In the genomic region with DNA sequence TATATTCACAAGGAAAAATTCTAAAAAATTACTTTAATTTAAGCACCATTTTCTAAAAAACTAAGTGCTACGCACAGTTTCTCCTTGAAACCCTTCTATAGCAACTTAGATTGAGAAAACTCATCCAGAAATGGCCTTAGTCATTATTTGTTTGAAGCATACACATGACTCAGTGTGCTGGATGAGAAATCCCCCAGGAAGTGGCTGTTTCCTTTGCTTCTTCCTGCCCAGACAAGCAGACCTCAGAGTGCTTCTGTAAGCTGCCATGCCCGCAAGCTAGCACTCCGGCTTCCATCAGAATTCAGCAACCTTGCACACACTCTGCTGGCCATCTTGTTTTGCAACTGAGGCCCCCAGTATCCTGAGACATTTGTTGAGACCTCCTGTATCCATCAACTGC, we compare ENCODE assay signal across 17 mouse cellular contexts.
DNase-seq lines count a peak whose midpoint lies in the region; ATAC-seq and TF ChIP-seq lines count a peak whose summit lies in the region.
"Had no signal": no experiment of that assay in that cellular context is flagged by ENCODE, and none has a peak within 500 bp of the region (broad histone marks: within the 10 kb centered on the region; RNA-seq: fewer than 3 reads in every experiment).

No protein-coding gene starts in this region.

- no peak for TF ChIP-seq EP300 in stomach, postnatal 0 days (optimal IDR thresholded peaks at IDR 0.05)

- 60% methylated on average over 3 of the region's 3 CpGs for WGBS in stomach, postnatal 0 days
- WGBS in midbrain, embryonic 11.5 days, result 84% methylated on average over 3 of the region's 3 CpGs

- no peak overlapping the region for H3K9ac ChIP-seq in stomach, postnatal 0 days (ENCODE audit: low read length)
- H3K9ac ChIP-seq in midbrain, embryonic 11.5 days (ENCODE audit: low read length), result no peak overlapping the region
- H3K9ac ChIP-seq: embryonic facial prominence, embryonic 13.5 days; forebrain, embryonic 15.5 days; liver, embryonic 15.5 days had no signal

- no peak; the same call in 1 of the 2 replicates for ATAC-seq in stomach, postnatal 0 days (ENCODE audit: low FRiP score, low TSS enrichment)
- ATAC-seq in midbrain, embryonic 11.5 days (ENCODE audit: low FRiP score), result no peak
- ATAC-seq: forebrain, embryonic 15.5 days had no signal

- no peaks in the 10 kb centered on the region for H3K27me3 ChIP-seq in stomach, postnatal 0 days (ENCODE audit: control insufficient read depth, insufficient read depth, low read length)
- H3K27me3 ChIP-seq in midbrain, embryonic 11.5 days (ENCODE audit: control insufficient read depth, insufficient read depth, low read length), result no peaks in the 10 kb centered on the region
- H3K27me3 ChIP-seq: embryonic facial prominence, embryonic 13.5 days; forebrain, embryonic 15.5 days; liver, embryonic 15.5 days had no signal

- no peak for TF ChIP-seq CTCF in stomach, postnatal 0 days (IDR thresholded peaks at IDR 0.05; ENCODE audit: low read depth)

- DNase-seq in adrenal gland, adult 2 months, result peak; percentile 4
- no peak for DNase-seq in adrenal gland, adult 8-10 months
- DNase-seq in thymus, postnatal 0 days (ENCODE audit: low spot score), result peak; percentile 28
- DNase-seq in thymus, adult 18-20 months, result no peak
- peak; percentile 87 for DNase-seq in induced T-regulatory cell, adult 2 months (ENCODE audit: low read depth)
- no peak for DNase-seq in stomach, postnatal 0 days (ENCODE audit: low spot score)
- no peak for DNase-seq in midbrain, embryonic 11.5 days (ENCODE audit: low spot score, missing footprints)
- DNase-seq in cerebellum, adult 9-11 months, result no peak
- DNase-seq: cerebellum, postnatal 25 days; gastrocnemius, adult 2 months; heart, postnatal 36 days; kidney, postnatal 14 days; layer of hippocampus, adult 9-11 months; right cerebral cortex, adult 18-20 months had no signal

- no peaks in the 10 kb centered on the region for H3K36me3 ChIP-seq in stomach, postnatal 0 days (ENCODE audit: control insufficient read depth, insufficient read depth, low read length)
- H3K36me3 ChIP-seq in midbrain, embryonic 11.5 days (ENCODE audit: control insufficient read depth, insufficient read depth, low read length), result no peaks in the 10 kb centered on the region
- H3K36me3 ChIP-seq: embryonic facial prominence, embryonic 13.5 days; forebrain, embryonic 15.5 days; liver, embryonic 15.5 days had no signal

- no peak overlapping the region for H3K4me2 ChIP-seq in stomach, postnatal 0 days (replicated peaks; ENCODE audit: low read depth)
- H3K4me2 ChIP-seq in midbrain, embryonic 11.5 days, result no peak overlapping the region
- H3K4me2 ChIP-seq: embryonic facial prominence, embryonic 13.5 days; forebrain, embryonic 15.5 days; liver, embryonic 15.5 days had no signal

- no peak overlapping the region for H3K27ac ChIP-seq in stomach, postnatal 0 days (replicated peaks)
- no peak overlapping the region for H3K27ac ChIP-seq in midbrain, embryonic 11.5 days (ENCODE audit: low read depth, low read length)
- H3K27ac ChIP-seq: embryonic facial prominence, embryonic 13.5 days; forebrain, embryonic 15.5 days; gastrocnemius, adult 2 months; liver, embryonic 15.5 days had no signal

- no peaks in the 10 kb centered on the region for H3K4me1 ChIP-seq in stomach, postnatal 0 days (replicated peaks; ENCODE audit: control insufficient read depth, insufficient read depth)
- no peaks in the 10 kb centered on the region for H3K4me1 ChIP-seq in midbrain, embryonic 11.5 days (ENCODE audit: control insufficient read depth, insufficient read depth, low read length)
- H3K4me1 ChIP-seq: forebrain, embryonic 15.5 days; liver, embryonic 15.5 days had no signal

- no peak overlapping the region for H3K4me3 ChIP-seq in stomach, postnatal 0 days (ENCODE audit: low read depth, low read length)
- H3K4me3 ChIP-seq in midbrain, embryonic 11.5 days (ENCODE audit: low read depth, low read length), result no peak overlapping the region
- H3K4me3 ChIP-seq: embryonic facial prominence, embryonic 13.5 days; forebrain, embryonic 15.5 days; gastrocnemius, adult 2 months; liver, embryonic 15.5 days had no signal

- H3K9me3 ChIP-seq in stomach, postnatal 0 days (ENCODE audit: control insufficient read depth, low read length), result no peaks in the 10 kb centered on the region
- no peaks in the 10 kb centered on the region for H3K9me3 ChIP-seq in midbrain, embryonic 11.5 days (ENCODE audit: control insufficient read depth, low read length)
- H3K9me3 ChIP-seq: embryonic facial prominence, embryonic 13.5 days; forebrain, embryonic 15.5 days; liver, embryonic 15.5 days had no signal

Comparison
In these comparisons a context has a peak if more than half of its experiments do, and no peak if none do; other contexts are left out.
1. DNase-seq: peak in adrenal gland, adult 2 months (single experiment), thymus, postnatal 0 days (single experiment) and induced T-regulatory cell, adult 2 months (single experiment); none in adrenal gland, adult 8-10 months (single experiment), thymus, adult 18-20 months (0 of 2), stomach, postnatal 0 days (single experiment), midbrain, embryonic 11.5 days (single experiment) and cerebellum, adult 9-11 months (single experiment).